Mouse (Mus musculus): ENCODE data around the gene Jun. TPM values are rescaled to one million over a fixed set of nuclear protein-coding genes. Genes with fewer than 3 reads are reported as not detected.
A peak's percentile ranks its signal among the peaks of the same experiment; 100 is the strongest.

Gene Jun
- polyA plus RNA-seq, 1 experiment from 2014 or later, result 72.2 TPM

DNA sequence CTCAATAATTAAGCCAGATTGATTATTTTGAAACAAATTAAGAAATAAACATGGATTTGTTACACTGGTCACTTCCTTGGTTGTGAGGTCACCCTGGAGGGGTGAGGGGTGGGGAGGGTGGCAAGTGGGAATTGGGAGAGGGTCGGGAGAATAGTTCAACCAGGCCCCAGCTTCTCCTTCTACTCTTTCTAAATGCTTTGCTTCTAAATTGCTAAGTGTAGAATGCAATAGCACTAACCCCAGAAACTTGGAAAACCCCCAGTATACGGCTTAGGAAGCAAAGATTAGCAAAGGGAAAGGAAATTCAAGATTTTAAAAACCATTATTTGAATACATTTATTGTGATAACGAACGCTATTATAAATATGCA, 3.3 kb downstream of the Jun start:
- H3K36me3 ChIP-seq (ENCODE audit: control insufficient read depth, insufficient read depth), result no peaks in the 10 kb centered on the region
- H3K4me1 ChIP-seq (replicated peaks; ENCODE audit: control insufficient read depth, insufficient read depth, low read length), result peaks cover 24% of the 10 kb centered on the region
- no peaks in the 10 kb centered on the region for H3K9me3 ChIP-seq (ENCODE audit: control insufficient read depth, low read length)
- WGBS, result 50% methylated on average over 4 of the region's 4 CpGs
- no peak for ATAC-seq
- H3K27ac ChIP-seq (ENCODE audit: low read length), result no peak overlapping the region
- no peaks in the 10 kb centered on the region for H3K27me3 ChIP-seq (replicated peaks; ENCODE audit: control insufficient read depth, insufficient read depth, low read length)
- H3K9ac ChIP-seq (replicated peaks; ENCODE audit: low read depth, low read length), result no peak overlapping the region
- peak overlapping the region; percentile 18 for H3K4me3 ChIP-seq (replicated peaks; ENCODE audit: low read length)
- H3K4me2 ChIP-seq (ENCODE audit: low read length), result peak overlapping the region; percentile 84

DNA sequence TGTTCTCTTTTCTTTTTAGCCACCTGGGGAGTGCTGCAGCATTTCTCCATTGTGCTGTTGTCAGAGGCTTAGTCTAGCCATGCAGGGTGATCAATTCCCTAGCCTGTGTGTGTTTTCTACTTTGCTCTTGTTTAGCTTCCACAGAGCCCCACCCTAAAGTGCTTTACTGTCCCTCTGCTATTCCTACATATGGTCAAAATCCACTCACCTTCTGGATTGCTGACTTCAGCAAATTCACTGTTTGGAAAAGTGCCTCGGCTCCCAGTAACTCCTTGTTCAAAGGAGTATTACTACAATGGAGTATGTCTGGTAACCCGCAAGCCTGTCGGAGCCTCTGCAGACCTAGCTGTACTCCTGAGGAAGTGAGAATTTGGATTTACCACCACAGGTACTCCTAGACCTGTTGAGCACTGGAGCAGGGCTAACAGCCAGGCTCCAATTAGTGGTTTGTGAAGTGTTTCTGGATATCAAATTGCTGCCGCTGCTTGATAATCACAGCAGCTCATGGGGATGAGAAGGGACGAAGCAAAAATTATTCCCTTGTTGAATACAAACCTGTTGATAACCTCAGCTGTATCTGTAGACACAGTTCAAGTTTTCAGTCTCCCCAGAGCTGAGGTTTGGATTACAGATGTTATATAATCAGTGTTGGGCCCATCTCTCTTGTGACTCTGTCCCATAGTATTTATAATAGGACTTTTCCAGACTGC, 3.8 kb downstream of the Jun start:
- H3K27ac ChIP-seq (ENCODE audit: low read length), result no peak overlapping the region
- 16% methylated on average over 5 of the region's 5 CpGs for WGBS
- no peaks in the 10 kb centered on the region for H3K36me3 ChIP-seq (ENCODE audit: control insufficient read depth, insufficient read depth)
- no peaks in the 10 kb centered on the region for H3K27me3 ChIP-seq (replicated peaks; ENCODE audit: control insufficient read depth, insufficient read depth, low read length)
- no peak overlapping the region for H3K9ac ChIP-seq (replicated peaks; ENCODE audit: low read depth, low read length)
- H3K4me2 ChIP-seq (ENCODE audit: low read length), result peak overlapping the region; percentile 84
- H3K4me3 ChIP-seq (replicated peaks; ENCODE audit: low read length), result no peak overlapping the region
- no peak for ATAC-seq
- H3K4me1 ChIP-seq (replicated peaks; ENCODE audit: control insufficient read depth, insufficient read depth, low read length), result peaks cover 19% of the 10 kb centered on the region
- H3K9me3 ChIP-seq (ENCODE audit: control insufficient read depth, low read length), result no peaks in the 10 kb centered on the region

DNA sequence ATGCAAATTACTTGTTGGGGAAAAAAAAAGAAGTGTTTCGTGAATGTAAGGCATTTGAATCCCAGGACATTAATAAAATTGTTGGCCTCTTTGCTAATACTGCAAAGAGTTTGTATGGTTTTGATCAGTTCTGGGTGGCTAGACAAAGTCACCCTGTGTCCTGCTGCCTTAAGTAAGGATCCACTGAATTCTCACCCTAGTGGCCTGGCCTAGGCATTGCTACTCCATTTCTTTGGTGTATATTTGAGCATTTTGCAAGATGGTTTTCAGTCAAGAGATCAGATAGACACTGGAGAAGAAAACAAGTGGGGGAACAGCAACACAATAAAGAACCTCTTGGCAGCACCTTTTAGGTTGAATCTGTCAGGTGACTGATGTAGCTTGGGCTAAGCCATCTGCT, 6.9 kb downstream of the Jun start:
- no peaks in the 10 kb centered on the region for H3K36me3 ChIP-seq (ENCODE audit: control insufficient read depth, insufficient read depth)
- WGBS, result 93% methylated on average over 1 of the region's 1 CpGs
- no peaks in the 10 kb centered on the region for H3K9me3 ChIP-seq (ENCODE audit: control insufficient read depth, low read length)
- no peak overlapping the region for H3K27ac ChIP-seq (ENCODE audit: low read length)
- no peak overlapping the region for H3K4me2 ChIP-seq (ENCODE audit: low read length)
- H3K27me3 ChIP-seq (replicated peaks; ENCODE audit: control insufficient read depth, insufficient read depth, low read length), result no peaks in the 10 kb centered on the region
- H3K9ac ChIP-seq (replicated peaks; ENCODE audit: low read depth, low read length), result no peak overlapping the region
- H3K4me1 ChIP-seq (replicated peaks; ENCODE audit: control insufficient read depth, insufficient read depth, low read length), result peaks cover 15% of the 10 kb centered on the region
- ATAC-seq, result no peak
- no peak overlapping the region for H3K4me3 ChIP-seq (replicated peaks; ENCODE audit: low read length)

DNA sequence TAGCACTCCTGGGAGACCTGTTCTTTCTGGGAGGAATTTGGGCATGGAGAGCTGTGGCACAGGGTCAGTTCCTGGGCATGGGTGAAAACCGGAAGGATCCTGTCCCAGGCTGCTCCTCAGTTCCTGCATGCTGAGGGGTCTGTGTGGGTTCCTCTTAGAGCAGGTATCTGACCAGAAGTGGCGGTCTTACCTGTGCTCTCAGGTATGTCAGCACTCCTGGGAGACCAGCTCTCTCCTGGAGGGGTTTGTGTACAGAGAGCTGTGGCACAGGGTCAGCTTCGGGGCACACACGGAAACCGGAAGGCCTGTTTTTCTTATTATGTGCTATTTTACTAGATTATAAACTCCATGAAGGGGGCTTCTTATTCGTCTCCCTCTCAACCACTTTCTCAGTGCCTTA, 7.3 kb downstream of the Jun start:
- WGBS, result 89% methylated on average over 6 of the region's 6 CpGs
- no peak overlapping the region for H3K4me2 ChIP-seq (ENCODE audit: low read length)
- ATAC-seq, result no peak
- H3K4me1 ChIP-seq (replicated peaks; ENCODE audit: control insufficient read depth, insufficient read depth, low read length), result peaks cover 12% of the 10 kb centered on the region
- H3K9ac ChIP-seq (replicated peaks; ENCODE audit: low read depth, low read length), result no peak overlapping the region
- no peak overlapping the region for H3K27ac ChIP-seq (ENCODE audit: low read length)
- H3K4me3 ChIP-seq (replicated peaks; ENCODE audit: low read length), result no peak overlapping the region
- H3K36me3 ChIP-seq (ENCODE audit: control insufficient read depth, insufficient read depth), result no peaks in the 10 kb centered on the region
- H3K27me3 ChIP-seq (replicated peaks; ENCODE audit: control insufficient read depth, insufficient read depth, low read length), result no peaks in the 10 kb centered on the region
- no peaks in the 10 kb centered on the region for H3K9me3 ChIP-seq (ENCODE audit: control insufficient read depth, low read length)

DNA sequence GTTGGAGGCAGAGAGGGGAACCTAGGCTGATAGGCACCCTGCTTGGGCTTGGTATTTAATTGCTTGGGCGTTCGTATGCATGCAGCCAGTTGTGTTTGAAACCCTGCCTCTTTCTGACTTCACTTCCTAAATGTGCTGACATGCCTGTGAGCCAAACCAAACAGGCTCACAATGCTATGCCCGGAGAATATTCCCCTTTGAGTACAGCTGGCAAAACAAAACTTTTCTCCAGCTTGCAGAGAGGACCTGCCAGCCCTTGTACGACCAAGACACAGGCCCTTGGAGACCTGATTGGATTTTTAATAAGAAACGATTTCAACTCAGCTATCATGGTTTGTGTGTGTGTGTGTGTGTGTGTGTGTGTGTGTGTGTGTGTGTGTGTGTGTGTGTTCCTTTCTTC, 14.0 kb downstream of the Jun start:
- no peaks in the 10 kb centered on the region for H3K27me3 ChIP-seq (replicated peaks; ENCODE audit: control insufficient read depth, insufficient read depth, low read length)
- H3K4me3 ChIP-seq (replicated peaks; ENCODE audit: low read length), result no peak overlapping the region
- peaks cover 5% of the 10 kb centered on the region; the same call in 1 of the 2 replicates for H3K4me1 ChIP-seq (replicated peaks; ENCODE audit: control insufficient read depth, insufficient read depth, low read length)
- H3K27ac ChIP-seq (ENCODE audit: low read length), result no peak overlapping the region
- no peak for ATAC-seq
- H3K9me3 ChIP-seq (ENCODE audit: control insufficient read depth, low read length), result no peaks in the 10 kb centered on the region
- no peaks in the 10 kb centered on the region for H3K36me3 ChIP-seq (ENCODE audit: control insufficient read depth, insufficient read depth)
- 6% methylated on average over 5 of the region's 5 CpGs for WGBS
- no peak overlapping the region for H3K4me2 ChIP-seq (ENCODE audit: low read length)
- H3K9ac ChIP-seq (replicated peaks; ENCODE audit: low read depth, low read length), result no peak overlapping the region

DNA sequence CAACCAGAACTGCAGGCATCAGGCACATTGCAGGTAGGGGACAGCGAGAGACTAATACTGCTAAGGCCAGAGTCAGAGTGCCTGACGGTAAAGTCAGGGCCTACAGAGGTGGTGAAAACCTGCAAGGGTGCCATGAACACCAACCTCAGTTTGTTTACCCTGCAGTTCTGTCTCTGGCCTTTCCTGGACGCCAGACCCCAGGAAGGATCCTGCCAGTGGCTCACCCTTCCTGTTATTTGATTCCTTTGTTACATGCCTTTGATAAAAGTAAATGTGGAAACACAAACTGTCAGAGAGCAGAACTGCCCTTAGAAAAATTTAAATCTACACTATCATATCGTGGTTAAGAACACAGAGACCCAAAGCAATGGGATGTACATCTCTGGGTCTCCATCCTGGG, 20.9 kb downstream of the Jun start:
- Histone ChIP-seq H3K9ac (replicated peaks; ENCODE audit: low read depth, low read length) (no peak overlapping the region), H3K27me3 (replicated peaks; ENCODE audit: control insufficient read depth, insufficient read depth, low read length) (no peaks in the 10 kb centered on the region), H3K4me1 (replicated peaks; ENCODE audit: control insufficient read depth, insufficient read depth, low read length) (0 out of 2 replicates have a peak, but pooled peaks cover under 1% of the 10 kb centered on the region), H3K4me3 (replicated peaks; ENCODE audit: low read length) (no peak overlapping the region), H3K9me3 (ENCODE audit: control insufficient read depth, low read length) (no peaks in the 10 kb centered on the region), H3K36me3 (ENCODE audit: control insufficient read depth, insufficient read depth) (no peaks in the 10 kb centered on the region), H3K27ac (ENCODE audit: low read length) (no peak overlapping the region), H3K4me2 (ENCODE audit: low read length) (no peak overlapping the region)
- WGBS, result 74% methylated on average over 4 of the region's 4 CpGs
- ATAC-seq, result no peak

DNA sequence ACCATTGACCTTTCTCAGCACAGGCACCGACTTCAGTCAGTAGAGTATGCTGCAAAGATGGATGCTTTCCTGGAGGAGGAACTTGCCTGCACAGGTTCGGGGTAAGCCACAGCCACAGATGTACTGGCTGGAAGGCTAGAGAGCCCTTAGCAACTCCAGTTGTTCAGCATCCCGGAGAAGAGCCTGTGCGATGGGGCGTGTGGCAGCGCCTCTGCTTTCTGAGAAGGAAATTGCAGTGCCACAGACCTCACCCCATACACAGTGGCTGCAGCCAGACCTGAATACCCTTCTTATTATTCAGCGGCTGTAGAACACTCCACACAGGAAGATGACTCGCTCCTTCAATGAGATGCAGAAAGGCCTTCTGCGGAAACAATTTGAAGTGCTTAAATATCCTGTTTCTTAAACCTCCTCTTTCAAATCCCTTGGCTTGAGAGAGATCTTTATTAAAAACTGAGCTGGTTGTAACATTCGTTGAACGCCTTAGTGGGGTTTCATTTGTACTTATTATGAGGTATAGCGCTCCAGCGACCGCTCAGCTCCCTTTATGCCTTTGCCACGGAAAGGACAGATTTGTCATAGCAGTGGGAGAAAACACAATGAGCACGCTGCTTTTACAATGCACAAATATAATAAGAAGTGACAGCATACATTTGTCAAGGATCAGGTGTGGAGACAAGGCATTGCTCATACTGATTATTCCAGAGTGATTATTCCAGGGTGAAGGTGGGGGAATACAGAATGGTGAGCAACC, 26.0 kb downstream of the Jun start:
- Histone ChIP-seq H3K9ac (replicated peaks; ENCODE audit: low read depth, low read length) (no peak overlapping the region), H3K4me3 (replicated peaks; ENCODE audit: low read length) (no peak overlapping the region), H3K4me2 (ENCODE audit: low read length) (no peak overlapping the region), H3K36me3 (ENCODE audit: control insufficient read depth, insufficient read depth) (no peaks in the 10 kb centered on the region), H3K27me3 (replicated peaks; ENCODE audit: control insufficient read depth, insufficient read depth, low read length) (no peaks in the 10 kb centered on the region), H3K27ac (ENCODE audit: low read length) (no peak overlapping the region), H3K9me3 (ENCODE audit: control insufficient read depth, low read length) (no peaks in the 10 kb centered on the region), H3K4me1 (replicated peaks; ENCODE audit: control insufficient read depth, insufficient read depth, low read length) (0 out of 2 replicates have a peak, but pooled peaks cover 5% of the 10 kb centered on the region)
- WGBS, result 42% methylated on average over 16 of the region's 16 CpGs
- peak; percentile 70 for ATAC-seq

DNA sequence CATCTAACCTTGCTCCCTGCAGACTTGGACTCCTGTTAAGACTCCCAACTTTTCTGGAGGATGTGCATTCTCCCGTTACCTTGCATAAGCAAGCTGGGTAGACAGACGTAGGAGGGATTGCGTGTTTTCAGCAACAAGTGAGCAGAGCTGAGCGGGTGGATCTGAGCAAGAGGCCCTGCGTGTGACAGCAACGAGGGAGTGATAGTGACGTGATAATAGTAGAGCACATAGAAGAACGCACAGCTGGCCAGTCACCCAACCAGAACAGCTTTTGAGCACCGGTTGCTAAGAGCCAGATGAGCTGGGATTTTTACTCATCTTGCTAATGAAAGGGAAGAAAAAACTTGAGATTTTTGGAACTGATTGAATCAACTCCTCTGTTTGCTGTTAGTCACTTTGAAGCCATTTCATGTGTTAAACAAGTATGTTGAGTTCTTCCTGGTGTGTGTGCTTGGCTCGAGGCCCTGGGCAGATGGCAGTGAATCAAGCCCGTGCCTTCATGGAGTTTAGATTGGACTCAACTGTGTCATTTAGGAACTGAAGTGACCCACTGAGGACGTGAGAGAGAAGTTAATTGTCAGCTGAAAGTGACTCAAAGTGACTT, 28.6 kb downstream of the Jun start:
- H3K4me3 ChIP-seq (replicated peaks; ENCODE audit: low read length), result no peak overlapping the region
- ATAC-seq, result no peak
- no peaks in the 10 kb centered on the region for H3K27me3 ChIP-seq (replicated peaks; ENCODE audit: control insufficient read depth, insufficient read depth, low read length)

More for the DNA sequence above, 28.6 kb downstream of the Jun start:
- Histone ChIP-seq H3K9ac (replicated peaks; ENCODE audit: low read depth, low read length) (no peak overlapping the region), H3K36me3 (ENCODE audit: control insufficient read depth, insufficient read depth) (no peaks in the 10 kb centered on the region), H3K27ac (ENCODE audit: low read length) (no peak overlapping the region), H3K9me3 (ENCODE audit: control insufficient read depth, low read length) (no peaks in the 10 kb centered on the region), H3K4me2 (ENCODE audit: low read length) (no peak overlapping the region), H3K4me1 (replicated peaks; ENCODE audit: control insufficient read depth, insufficient read depth, low read length) (0 out of 2 replicates have a peak, but pooled peaks cover 5% of the 10 kb centered on the region)
- 71% methylated on average over 12 of the region's 12 CpGs for WGBS

All from forebrain, embryonic 16.5 days (tissue).